Mouse (Mus musculus): Measurements from ENCODE around the gene Olfr1215.
"Not testable (repeated sequence)": the region's sequence is repeated elsewhere in the genome, so short reads cannot be mapped to it uniquely, and the experiment has no call there.

DNA sequence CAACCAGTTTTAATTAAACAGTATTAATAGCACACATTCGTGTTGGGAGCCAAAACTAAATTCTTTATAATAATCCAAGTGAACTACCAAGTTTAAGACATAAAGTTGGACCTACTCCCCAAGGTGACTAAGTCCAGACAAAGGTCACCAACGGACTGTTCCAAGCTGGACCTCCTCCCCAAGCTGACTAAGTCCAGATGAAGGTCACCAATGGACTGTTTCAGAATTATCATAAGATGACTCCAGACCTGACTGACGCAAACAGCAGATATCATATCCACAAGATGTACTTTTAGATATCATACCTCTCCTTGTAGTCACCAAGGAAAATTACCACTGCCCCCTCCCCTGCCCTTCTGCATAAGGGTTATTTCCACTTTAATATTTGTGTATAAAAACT, 14.7 kb upstream of the Olfr1215 start:
- not testable (repeated sequence) for TF ChIP-seq CTCF, EP300 (IDR thresholded peaks at IDR 0.05; ENCODE audit: low read depth)

Measured in heart, postnatal 0 days (tissue).